Mouse (Mus musculus): ENCODE results near the gene Lrp6. TPM values are rescaled to one million over a fixed set of nuclear protein-coding genes. Genes with fewer than 3 reads are reported as not detected.

Gene Lrp6
- polyA plus RNA-seq, 1 experiment from 2014 or later = 33.3 TPM

- H3K27me3 ChIP-seq = no peaks in the 10 kb centered on the region
- peak overlapping the region; percentile 27; the same call in 1 of the 2 replicates for H3K27ac ChIP-seq
- H3K4me2 ChIP-seq = peak overlapping the region; percentile 52
- peak overlapping the region; percentile 21; the same call in 1 of the 2 replicates for H3K4me3 ChIP-seq (replicated peaks)
- H3K9ac ChIP-seq = no peak overlapping the region
- no peaks in the 10 kb centered on the region for H3K9me3 ChIP-seq
- ATAC-seq (ENCODE audit: low FRiP score) = no peak; the same call in 1 of the 2 replicates
- H3K36me3 ChIP-seq (replicated peaks) = peaks cover 6% of the 10 kb centered on the region
- peaks cover 17% of the 10 kb centered on the region for H3K4me1 ChIP-seq
- WGBS = 28% methylated on average over 10 of the region's 10 CpGs
Measured at GRCm38 (mm10) chr6:134440023-134440422, 126.7 kb downstream of the Lrp6 start.

GRCm38 (mm10) chr6:134439401-134440021 is 127.3 kb downstream of the Lrp6 start:
- WGBS = 15% methylated on average over 23 of the region's 23 CpGs
- Histone ChIP-seq H3K4me1 (peaks cover 17% of the 10 kb centered on the region), H3K27me3 (no peaks in the 10 kb centered on the region), H3K9me3 (no peaks in the 10 kb centered on the region), H3K4me3 (replicated peaks) (peak overlapping the region; percentile 21), H3K36me3 (replicated peaks) (0 out of 2 replicates have a peak, but pooled peaks cover under 1% of the 10 kb centered on the region), H3K27ac (peak overlapping the region; percentile 27; the same call in 1 of the 2 replicates), H3K4me2 (peak overlapping the region; percentile 52), H3K9ac (no peak overlapping the region)
- ATAC-seq (ENCODE audit: low FRiP score) = peak; percentile 44; the same call in 1 of the 2 replicates

- no peak for ATAC-seq (ENCODE audit: low FRiP score)
- Histone ChIP-seq H3K36me3 (replicated peaks) (no peaks in the 10 kb centered on the region), H3K27ac (no peak overlapping the region), H3K4me3 (replicated peaks) (no peak overlapping the region), H3K4me1 (peaks cover 17% of the 10 kb centered on the region), H3K9ac (no peak overlapping the region), H3K9me3 (no peaks in the 10 kb centered on the region), H3K4me2 (no peak overlapping the region), H3K27me3 (no peaks in the 10 kb centered on the region)
- 81% methylated on average over 5 of the region's 5 CpGs for WGBS
Measured at GRCm38 (mm10) chr6:134436955-134437354, 129.8 kb downstream of the Lrp6 start.

GRCm38 (mm10) chr6:134434866-134435390 is 131.8 kb downstream of the Lrp6 start:
- no peaks in the 10 kb centered on the region for H3K9me3 ChIP-seq
- peaks cover 11% of the 10 kb centered on the region for H3K4me1 ChIP-seq
- no peak overlapping the region for H3K4me3 ChIP-seq (replicated peaks)
- WGBS = 78% methylated on average over 9 of the region's 9 CpGs
- no peak overlapping the region for H3K9ac ChIP-seq
- ATAC-seq (ENCODE audit: low FRiP score) = no peak
- H3K27me3 ChIP-seq = no peaks in the 10 kb centered on the region
- no peak overlapping the region for H3K4me2 ChIP-seq
- no peaks in the 10 kb centered on the region for H3K36me3 ChIP-seq (replicated peaks)
- H3K27ac ChIP-seq = no peak overlapping the region

GRCm38 (mm10) chr6:134434044-134434443 is 132.7 kb downstream of the Lrp6 start:
- no peak overlapping the region for H3K4me2 ChIP-seq
- no peak for ATAC-seq (ENCODE audit: low FRiP score)
- no peaks in the 10 kb centered on the region for H3K27me3 ChIP-seq
- no peaks in the 10 kb centered on the region for H3K36me3 ChIP-seq (replicated peaks)
- 76% methylated on average over 6 of the region's 6 CpGs for WGBS
- no peaks in the 10 kb centered on the region for H3K9me3 ChIP-seq
- no peak overlapping the region for H3K9ac ChIP-seq
- H3K4me3 ChIP-seq (replicated peaks) = no peak overlapping the region
- H3K27ac ChIP-seq = no peak overlapping the region
- H3K4me1 ChIP-seq = peaks cover 2% of the 10 kb centered on the region; the same call in 1 of the 2 replicates

- Histone ChIP-seq H3K9ac (no peak overlapping the region), H3K9me3 (no peaks in the 10 kb centered on the region), H3K4me2 (no peak overlapping the region), H3K27ac (no peak overlapping the region), H3K36me3 (replicated peaks) (no peaks in the 10 kb centered on the region), H3K27me3 (no peaks in the 10 kb centered on the region), H3K4me1 (no peaks in the 10 kb centered on the region), H3K4me3 (replicated peaks) (no peak overlapping the region)
- WGBS = 88% methylated on average over 3 of the region's 3 CpGs
- no peak for ATAC-seq (ENCODE audit: low FRiP score)
Measured at GRCm38 (mm10) chr6:134433281-134433680, 133.5 kb downstream of the Lrp6 start.

GRCm38 (mm10) chr6:134431583-134431982 is 135.2 kb downstream of the Lrp6 start:
- H3K9ac ChIP-seq = no peak overlapping the region
- no peaks in the 10 kb centered on the region for H3K9me3 ChIP-seq
- no peaks in the 10 kb centered on the region for H3K36me3 ChIP-seq (replicated peaks)
- WGBS = 75% methylated on average over 4 of the region's 4 CpGs
- H3K4me1 ChIP-seq = no peaks in the 10 kb centered on the region
- H3K4me2 ChIP-seq = no peak overlapping the region
- H3K27ac ChIP-seq = no peak overlapping the region
- no peak for ATAC-seq (ENCODE audit: low FRiP score)
- H3K4me3 ChIP-seq (replicated peaks) = no peak overlapping the region
- no peaks in the 10 kb centered on the region for H3K27me3 ChIP-seq

GRCm38 (mm10) chr6:134430161-134430799 is 136.5 kb downstream of the Lrp6 start:
- no peaks in the 10 kb centered on the region for H3K36me3 ChIP-seq (replicated peaks)
- no peak overlapping the region for H3K4me3 ChIP-seq (replicated peaks)
- no peaks in the 10 kb centered on the region for H3K9me3 ChIP-seq
- H3K4me1 ChIP-seq = peaks cover 3% of the 10 kb centered on the region; the same call in 1 of the 2 replicates
- no peak overlapping the region for H3K4me2 ChIP-seq
- H3K9ac ChIP-seq = no peak overlapping the region
- WGBS = 87% methylated on average over 9 of the region's 9 CpGs
- no peak overlapping the region for H3K27ac ChIP-seq
- no peak for ATAC-seq (ENCODE audit: low FRiP score)
- no peaks in the 10 kb centered on the region for H3K27me3 ChIP-seq

GRCm38 (mm10) chr6:134428455-134428854 is 138.3 kb downstream of the Lrp6 start:
- no peak overlapping the region for H3K4me2 ChIP-seq
- no peak overlapping the region for H3K9ac ChIP-seq
- no peak for ATAC-seq (ENCODE audit: low FRiP score)
- no peaks in the 10 kb centered on the region for H3K9me3 ChIP-seq
- 81% methylated on average over 5 of the region's 5 CpGs for WGBS
- no peak overlapping the region for H3K4me3 ChIP-seq (replicated peaks)
- H3K4me1 ChIP-seq = peaks cover 3% of the 10 kb centered on the region; the same call in 1 of the 2 replicates
- H3K27me3 ChIP-seq = no peaks in the 10 kb centered on the region
- H3K36me3 ChIP-seq (replicated peaks) = no peaks in the 10 kb centered on the region
- no peak overlapping the region for H3K27ac ChIP-seq

- no peak overlapping the region for H3K4me2 ChIP-seq
- H3K27me3 ChIP-seq = no peaks in the 10 kb centered on the region
- no peak overlapping the region for H3K4me3 ChIP-seq (replicated peaks)
- no peak for ATAC-seq (ENCODE audit: low FRiP score)
- H3K9me3 ChIP-seq = no peaks in the 10 kb centered on the region
- 85% methylated on average over 3 of the region's 3 CpGs for WGBS
- H3K27ac ChIP-seq = no peak overlapping the region
- no peak overlapping the region for H3K9ac ChIP-seq
- peaks cover 3% of the 10 kb centered on the region; the same call in 1 of the 2 replicates for H3K4me1 ChIP-seq
- H3K36me3 ChIP-seq (replicated peaks) = no peaks in the 10 kb centered on the region
Measured at GRCm38 (mm10) chr6:134427165-134427564, 139.6 kb downstream of the Lrp6 start.

GRCm38 (mm10) chr6:134425216-134425717 is 141.5 kb downstream of the Lrp6 start:
- Histone ChIP-seq H3K9ac (no peak overlapping the region), H3K27me3 (no peaks in the 10 kb centered on the region), H3K27ac (no peak overlapping the region), H3K4me1 (peaks cover 3% of the 10 kb centered on the region; the same call in 1 of the 2 replicates), H3K4me2 (no peak overlapping the region), H3K36me3 (replicated peaks) (no peaks in the 10 kb centered on the region), H3K9me3 (no peaks in the 10 kb centered on the region), H3K4me3 (replicated peaks) (no peak overlapping the region)
- WGBS = 44% methylated on average over 11 of the region's 11 CpGs
- peak; percentile 82 for ATAC-seq (ENCODE audit: low FRiP score)

- Histone ChIP-seq H3K4me2 (no peak overlapping the region), H3K27me3 (no peaks in the 10 kb centered on the region), H3K27ac (no peak overlapping the region), H3K9ac (no peak overlapping the region), H3K9me3 (no peaks in the 10 kb centered on the region), H3K36me3 (replicated peaks) (no peaks in the 10 kb centered on the region), H3K4me1 (peaks cover 3% of the 10 kb centered on the region; the same call in 1 of the 2 replicates), H3K4me3 (replicated peaks) (no peak overlapping the region)
- ATAC-seq (ENCODE audit: low FRiP score) = no peak
- 87% methylated on average over 6 of the region's 6 CpGs for WGBS
Measured at GRCm38 (mm10) chr6:134421921-134422320, 144.8 kb downstream of the Lrp6 start.

All from forebrain, embryonic 12.5 days (tissue).